Mouse (Mus musculus) forebrain, embryonic 16.5 days (tissue): ENCODE results near the gene Atp9a. TPM values are rescaled to one million over a fixed set of nuclear protein-coding genes. Genes with fewer than 3 reads are reported as not detected.

Source experiments
- ATAC-seq: fragments of 200-750 bp; cut with Nextera tagmentation; 2 replicates; pipeline ENCODE4 v1.8.0; 2017; ENCODE audit warnings: mild to moderate bottlenecking, moderate library complexity
- H3K27ac ChIP-seq: fragments of 300-500 bp; sonication (generic); 2 replicates; pipeline ENCODE4 v1.5.1; 2014; ENCODE audit warnings: low read length, control low read depth
- H3K27me3 ChIP-seq: fragments of 300-500 bp; sonication (generic); replicated peaks from 2 replicates; pipeline ENCODE4 v1.6.1; 2014; ENCODE audit warnings: low read length; ENCODE audit not compliant: control insufficient read depth, insufficient read depth
- H3K36me3 ChIP-seq: fragments of 300-500 bp; sonication (generic); 2 replicates; pipeline ENCODE4 v1.6.1; 2014; ENCODE audit not compliant: control insufficient read depth, insufficient read depth
- H3K4me1 ChIP-seq: fragments of 300-500 bp; sonication (generic); replicated peaks from 2 replicates; pipeline ENCODE4 v1.6.1; 2014; ENCODE audit warnings: low read length; ENCODE audit not compliant: control insufficient read depth, insufficient read depth
- H3K4me2 ChIP-seq: fragments of 300-500 bp; sonication (generic); 2 replicates; pipeline ENCODE4 v1.6.1; 2014; ENCODE audit warnings: mild to moderate bottlenecking, low read length, control low read depth
- H3K4me3 ChIP-seq: fragments of 300-500 bp; sonication (generic); replicated peaks from 2 replicates; pipeline ENCODE4 v1.5.1; 2014; ENCODE audit warnings: mild to moderate bottlenecking, low read length, control low read depth
- H3K9ac ChIP-seq: fragments of 300-500 bp; sonication (generic); replicated peaks from 2 replicates; pipeline ENCODE4 v1.6.1; 2014; ENCODE audit warnings: low read depth, low read length, control low read depth
- H3K9me3 ChIP-seq: fragments of 300-500 bp; sonication (generic); 2 replicates; pipeline ENCODE4 v1.6.1; 2016; ENCODE audit warnings: low read length; ENCODE audit not compliant: control insufficient read depth
- WGBS: fragments of 180-500 bp; shearing (Covaris S2); extraction: QIAGEN DNeasy Blood & Tissue Kit; methylation state at CpG from one replicate; pipeline ENCODE4 v1.1.7; 2014; 5-methylcytosine and 5-hydroxymethylcytosine counted together
- polyA plus RNA-seq: library from polyadenylated mRNA; unstranded; fragments of >200 nt; fragmentation: Nextera tagmentation; extraction: Ambion mirVana; gene quantifications from 2 replicates; pipeline ENCODE4 v1.2.1, GENCODE M21; 2015

Gene Atp9a
- polyA plus RNA-seq, 1 experiment from 2014 or later = 60.4 TPM

GRCm38 (mm10) chr2:168702266-168702665 lies 39.9 kb downstream of the Atp9a start:
- Histone ChIP-seq H3K36me3 (peaks cover 19% of the 10 kb centered on the region), H3K9me3 (peaks cover 3% of the 10 kb centered on the region; the same call in 1 of the 2 replicates), H3K4me3 (no peak overlapping the region), H3K4me2 (no peak overlapping the region), H3K27ac (peak overlapping the region; percentile 65), H3K4me1 (0 out of 2 replicates have a peak, but pooled peaks cover 4% of the 10 kb centered on the region), H3K27me3 (no peaks in the 10 kb centered on the region), H3K9ac (no peak overlapping the region)
- WGBS = 29% methylated on average over 13 of the region's 13 CpGs
- ATAC-seq = peak; percentile 55; the same call in 1 of the 2 replicates

- 83% methylated on average over 7 of the region's 7 CpGs for WGBS
- H3K27ac ChIP-seq = no peak overlapping the region
Measured at GRCm38 (mm10) chr2:168695027-168695403, 47.2 kb downstream of the Atp9a start.

GRCm38 (mm10) chr2:168694379-168695026 lies 47.7 kb downstream of the Atp9a start:
- H3K9me3 ChIP-seq = no peaks in the 10 kb centered on the region
- WGBS = 5% methylated on average over 27 of the region's 27 CpGs

More at GRCm38 (mm10) chr2:168695027-168695403, 47.2 kb downstream of the Atp9a start:
- no peak overlapping the region for H3K4me3 ChIP-seq
- no peak overlapping the region for H3K4me2 ChIP-seq
- ATAC-seq = no peak
- 0 out of 2 replicates have a peak, but pooled peaks cover 10% of the 10 kb centered on the region for H3K36me3 ChIP-seq
- H3K9ac ChIP-seq = no peak overlapping the region
- no peaks in the 10 kb centered on the region for H3K9me3 ChIP-seq
- no peaks in the 10 kb centered on the region for H3K27me3 ChIP-seq
- peaks cover 8% of the 10 kb centered on the region for H3K4me1 ChIP-seq

GRCm38 (mm10) chr2:168691774-168692173 lies 50.4 kb downstream of the Atp9a start:
- Histone ChIP-seq H3K4me1 (peaks cover 8% of the 10 kb centered on the region), H3K9me3 (no peaks in the 10 kb centered on the region), H3K4me3 (no peak overlapping the region), H3K36me3 (0 out of 2 replicates have a peak, but pooled peaks cover 8% of the 10 kb centered on the region), H3K9ac (no peak overlapping the region), H3K4me2 (no peak overlapping the region), H3K27ac (no peak overlapping the region), H3K27me3 (no peaks in the 10 kb centered on the region)
- WGBS = 46% methylated on average over 6 of the region's 6 CpGs
- peak; percentile 61; the same call in 1 of the 2 replicates for ATAC-seq

More at GRCm38 (mm10) chr2:168694379-168695026, 47.7 kb downstream of the Atp9a start:
- Histone ChIP-seq H3K27me3 (no peaks in the 10 kb centered on the region), H3K4me1 (peaks cover 8% of the 10 kb centered on the region), H3K27ac (no peak overlapping the region), H3K4me3 (no peak overlapping the region), H3K4me2 (no peak overlapping the region), H3K36me3 (0 out of 2 replicates have a peak, but pooled peaks cover 12% of the 10 kb centered on the region), H3K9ac (no peak overlapping the region)
- peak; percentile 47; the same call in 1 of the 2 replicates for ATAC-seq

- Histone ChIP-seq H3K27ac (no peak overlapping the region), H3K4me1 (no peaks in the 10 kb centered on the region), H3K36me3 (0 out of 2 replicates have a peak, but pooled peaks cover 2% of the 10 kb centered on the region), H3K4me3 (no peak overlapping the region), H3K9me3 (no peaks in the 10 kb centered on the region), H3K9ac (no peak overlapping the region), H3K27me3 (no peaks in the 10 kb centered on the region), H3K4me2 (no peak overlapping the region)
- WGBS = 86% methylated on average over 12 of the region's 12 CpGs
- ATAC-seq = no peak
Measured at GRCm38 (mm10) chr2:168687326-168687725, 54.9 kb downstream of the Atp9a start.

- Histone ChIP-seq H3K9me3 (no peaks in the 10 kb centered on the region), H3K27me3 (no peaks in the 10 kb centered on the region), H3K4me1 (no peaks in the 10 kb centered on the region), H3K4me3 (no peak overlapping the region), H3K4me2 (no peak overlapping the region), H3K27ac (no peak overlapping the region), H3K9ac (no peak overlapping the region), H3K36me3 (peaks cover 9% of the 10 kb centered on the region)
- ATAC-seq = no peak
- 93% methylated on average over 9 of the region's 9 CpGs for WGBS
Measured at GRCm38 (mm10) chr2:168685909-168686308, 56.3 kb downstream of the Atp9a start.

GRCm38 (mm10) chr2:168684695-168685094 lies 57.5 kb downstream of the Atp9a start:
- WGBS = 82% methylated on average over 3 of the region's 3 CpGs
- H3K36me3 ChIP-seq = peaks cover 8% of the 10 kb centered on the region
- H3K27me3 ChIP-seq = no peaks in the 10 kb centered on the region
- H3K9ac ChIP-seq = no peak overlapping the region
- no peak overlapping the region for H3K4me2 ChIP-seq
- H3K27ac ChIP-seq = no peak overlapping the region
- no peak for ATAC-seq
- peaks cover under 1% of the 10 kb centered on the region; the same call in 1 of the 2 replicates for H3K4me1 ChIP-seq
- H3K9me3 ChIP-seq = no peaks in the 10 kb centered on the region
- no peak overlapping the region for H3K4me3 ChIP-seq

- no peaks in the 10 kb centered on the region for H3K9me3 ChIP-seq
- H3K27me3 ChIP-seq = no peaks in the 10 kb centered on the region
- ATAC-seq = no peak
- H3K4me3 ChIP-seq = no peak overlapping the region
- peaks cover 11% of the 10 kb centered on the region for H3K4me1 ChIP-seq
- H3K27ac ChIP-seq = no peak overlapping the region
- H3K36me3 ChIP-seq = peaks cover 8% of the 10 kb centered on the region
- 54% methylated on average over 15 of the region's 15 CpGs for WGBS
- H3K4me2 ChIP-seq = no peak overlapping the region
- H3K9ac ChIP-seq = no peak overlapping the region
Measured at GRCm38 (mm10) chr2:168683520-168684150, 58.6 kb downstream of the Atp9a start.

GRCm38 (mm10) chr2:168682721-168683120 lies 59.5 kb downstream of the Atp9a start:
- WGBS = 88% methylated on average over 2 of the region's 2 CpGs
- peaks cover 8% of the 10 kb centered on the region for H3K36me3 ChIP-seq
- no peak overlapping the region for H3K4me3 ChIP-seq
- H3K27me3 ChIP-seq = no peaks in the 10 kb centered on the region
- ATAC-seq = no peak
- H3K9me3 ChIP-seq = 0 out of 2 replicates have a peak, but pooled peaks cover 2% of the 10 kb centered on the region
- peaks cover 20% of the 10 kb centered on the region for H3K4me1 ChIP-seq
- H3K27ac ChIP-seq = no peak overlapping the region
- no peak overlapping the region for H3K9ac ChIP-seq
- H3K4me2 ChIP-seq = no peak overlapping the region
